Comparison of ENCODE assay signal across 12 mouse cellular contexts in genomic region chr6:39899231-39899630, GRCm38 (mm10). TPM values are rescaled to one million over a fixed set of nuclear protein-coding genes. Genes with fewer than 3 reads are reported as not detected.
DNase-seq lines count a peak whose midpoint lies in the region; ATAC-seq and TF ChIP-seq lines count a peak whose summit lies in the region.
"Had no signal": no experiment of that assay in that cellular context is flagged by ENCODE, and none has a peak within 500 bp of the region (broad histone marks: within the 10 kb centered on the region; RNA-seq: fewer than 3 reads in every experiment).

No protein-coding gene starts in this region.

- no peak overlapping the region for H3K9ac ChIP-seq in limb, embryonic 14.5 days (ENCODE audit: low read depth, low read length, severe bottlenecking)
- no peak overlapping the region for H3K9ac ChIP-seq in forebrain, embryonic 13.5 days
- H3K9ac ChIP-seq in forebrain, embryonic 11.5 days (ENCODE audit: low read length) = no peak overlapping the region
- H3K9ac ChIP-seq: hindbrain, embryonic 15.5 days had no signal

- ATAC-seq in G1E (ENCODE audit: extremely low read depth, insufficient number of reproducible peaks, low FRiP score, poor library complexity, severe bottlenecking) = no peak
- no peak for ATAC-seq in limb, embryonic 14.5 days (ENCODE audit: low FRiP score, low read depth)
- ATAC-seq in forebrain, embryonic 13.5 days = no peak
- ATAC-seq in forebrain, embryonic 11.5 days (replicated peaks; ENCODE audit: low FRiP score) = no peak

- peak; percentile 28 for DNase-seq in kidney, adult 2 months
- DNase-seq in kidney, adult 11 months = no peak
- DNase-seq in G1E (ENCODE audit: low spot score) = peak; percentile 6
- DNase-seq in c-Kit-positive CD71-positive TER-119-negative erythroid progenitor cells, embryonic 14.5 days (ENCODE audit: low read depth) = peak; percentile 4
- peak; percentile 68 for DNase-seq in limb, embryonic 14.5 days (ENCODE audit: low spot score)
- DNase-seq in thymus, postnatal 25 days = no peak
- DNase-seq in forebrain, embryonic 11.5 days (ENCODE audit: low spot score) = no peak
- DNase-seq: cerebellum, postnatal 25 days; spleen, adult 18-20 months had no signal

- H3K4me1 ChIP-seq in kidney, adult 2 months (ENCODE audit: control insufficient read depth, insufficient read depth, low read length) = no peaks in the 10 kb centered on the region
- H3K4me1 ChIP-seq in G1E (ENCODE audit: insufficient read depth, low read depth, low read length) = no peaks in the 10 kb centered on the region
- H3K4me1 ChIP-seq in limb, embryonic 14.5 days (ENCODE audit: control insufficient read depth, insufficient read depth, low read length) = no peaks in the 10 kb centered on the region
- peaks cover 36% of the 10 kb centered on the region for H3K4me1 ChIP-seq in forebrain, embryonic 13.5 days
- no peaks in the 10 kb centered on the region for H3K4me1 ChIP-seq in forebrain, embryonic 11.5 days (replicated peaks; ENCODE audit: control insufficient read depth, insufficient read depth, low read length)

- no peaks in the 10 kb centered on the region for H3K36me3 ChIP-seq in kidney, adult 2 months (ENCODE audit: control insufficient read depth, insufficient read depth, low read length)
- no peaks in the 10 kb centered on the region for H3K36me3 ChIP-seq in G1E (replicated peaks)
- no peaks in the 10 kb centered on the region for H3K36me3 ChIP-seq in limb, embryonic 14.5 days (ENCODE audit: control insufficient read depth, insufficient read depth, low read length)
- H3K36me3 ChIP-seq in forebrain, embryonic 13.5 days (ENCODE audit: poor library complexity, severe bottlenecking) = no peaks in the 10 kb centered on the region
- H3K36me3 ChIP-seq in forebrain, embryonic 11.5 days (ENCODE audit: control insufficient read depth, insufficient read depth, low read length) = no peaks in the 10 kb centered on the region
- H3K36me3 ChIP-seq: hindbrain, embryonic 15.5 days had no signal

- TF ChIP-seq CTCF in kidney, adult 2 months (conservative IDR thresholded peaks at IDR 0.05; ENCODE audit: insufficient read depth, insufficient read length, low read depth, low read length) = no peak
- no peak for TF ChIP-seq CTCF in G1E (IDR thresholded peaks at IDR 0.05; ENCODE audit: low read depth, low read length)

- H3K4me3 ChIP-seq in kidney, adult 2 months (ENCODE audit: insufficient read depth, low read depth, low read length) = no peak overlapping the region
- no peak overlapping the region for H3K4me3 ChIP-seq in G1E (ENCODE audit: low read depth, low read length)
- no peak overlapping the region for H3K4me3 ChIP-seq in limb, embryonic 14.5 days (replicated peaks; ENCODE audit: low read length)
- no peak overlapping the region for H3K4me3 ChIP-seq in forebrain, embryonic 13.5 days
- no peak overlapping the region for H3K4me3 ChIP-seq in forebrain, embryonic 11.5 days (ENCODE audit: low read depth, low read length)
- H3K4me3 ChIP-seq: hindbrain, embryonic 15.5 days had no signal

- no peak overlapping the region for H3K27ac ChIP-seq in kidney, adult 2 months (ENCODE audit: insufficient read depth, low read depth, low read length)
- H3K27ac ChIP-seq in limb, embryonic 14.5 days (replicated peaks; ENCODE audit: low read depth, low read length) = no peak overlapping the region
- no peak overlapping the region for H3K27ac ChIP-seq in forebrain, embryonic 13.5 days
- no peak overlapping the region for H3K27ac ChIP-seq in forebrain, embryonic 11.5 days (ENCODE audit: low read depth, low read length)
- H3K27ac ChIP-seq: hindbrain, embryonic 15.5 days had no signal

- no peak overlapping the region for H3K4me2 ChIP-seq in limb, embryonic 14.5 days (replicated peaks; ENCODE audit: low read depth, low read length, severe bottlenecking)
- no peak overlapping the region for H3K4me2 ChIP-seq in forebrain, embryonic 13.5 days
- no peak overlapping the region for H3K4me2 ChIP-seq in forebrain, embryonic 11.5 days (ENCODE audit: low read depth, low read length, severe bottlenecking)
- H3K4me2 ChIP-seq: hindbrain, embryonic 15.5 days; liver, embryonic 11.5 days had no signal

- H3K27me3 ChIP-seq in kidney, adult 2 months (replicated peaks; ENCODE audit: control insufficient read depth, insufficient read depth, low read length) = no peaks in the 10 kb centered on the region
- no peaks in the 10 kb centered on the region for H3K27me3 ChIP-seq in G1E (ENCODE audit: insufficient read depth, low read length)
- no peaks in the 10 kb centered on the region for H3K27me3 ChIP-seq in limb, embryonic 14.5 days (ENCODE audit: control insufficient read depth, insufficient read depth, low read length)
- H3K27me3 ChIP-seq in forebrain, embryonic 13.5 days = no peaks in the 10 kb centered on the region
- H3K27me3 ChIP-seq in forebrain, embryonic 11.5 days (ENCODE audit: control insufficient read depth, insufficient read depth, low read length) = no peaks in the 10 kb centered on the region
- H3K27me3 ChIP-seq: hindbrain, embryonic 15.5 days had no signal

- WGBS in kidney, adult 2 months = 32% methylated on average over 4 of the region's 4 CpGs
- 49% methylated on average over 4 of the region's 4 CpGs for WGBS in limb, embryonic 14.5 days
- WGBS in forebrain, embryonic 13.5 days = 60% methylated on average over 4 of the region's 4 CpGs
- WGBS in forebrain, embryonic 11.5 days = 55% methylated on average over 4 of the region's 4 CpGs

- no peaks in the 10 kb centered on the region for H3K9me3 ChIP-seq in G1E (replicated peaks)
- H3K9me3 ChIP-seq in limb, embryonic 14.5 days (ENCODE audit: control insufficient read depth, low read length) = no peaks in the 10 kb centered on the region
- no peaks in the 10 kb centered on the region for H3K9me3 ChIP-seq in forebrain, embryonic 13.5 days (replicated peaks)
- H3K9me3 ChIP-seq in forebrain, embryonic 11.5 days (ENCODE audit: control insufficient read depth, low read length) = no peaks in the 10 kb centered on the region
- H3K9me3 ChIP-seq: hindbrain, embryonic 15.5 days had no signal

- TF ChIP-seq POLR2A in kidney, adult 2 months (IDR thresholded peaks at IDR 0.05; ENCODE audit: low read depth, low read length) = no peak
- no peak for TF ChIP-seq POLR2A in limb, embryonic 14.5 days (IDR thresholded peaks at IDR 0.05; ENCODE audit: borderline replicate concordance, extremely low read depth, insufficient read depth, insufficient read length)

RNA-seq across cellular contexts. Expression of gene Tmem178b, which starts 26.2 kb away (rescaled TPM):
- 1.3 and 1.7 TPM in 2 replicates for polyA plus RNA-seq in kidney, adult 2 months (2012; rRNA removed)
- total RNA-seq in G1E (2014; fragmentation: Nextera tagmentation) (not detected in 2 replicates), G1E (2017) (0.12 and 0.16 TPM in 2 replicates)
- polyA plus RNA-seq in G1E (2012) = not detected in 2 replicates
- polyA plus RNA-seq in limb, embryonic 14.5 days (2012; rRNA removed) = 2.3 and 2.4 TPM in 2 replicates
- 1.2 TPM in 2 replicates for polyA plus RNA-seq in limb, embryonic 14.5 days (2014; fragmentation: Nextera tagmentation; extraction: Ambion mirVana)
- polyA plus RNA-seq in forebrain, embryonic 13.5 days (2015; fragmentation: Nextera tagmentation; extraction: Ambion mirVana) = 16.4 and 21.1 TPM in 2 replicates
- 7.2 and 7.4 TPM in 2 replicates for polyA plus RNA-seq in forebrain, embryonic 11.5 days (2014; fragmentation: Nextera tagmentation; extraction: Ambion mirVana)

Comparison
In these comparisons a context has a peak if more than half of its experiments do, and no peak if none do; other contexts are left out.
1. DNase-seq: peak in kidney, adult 2 months (single experiment), G1E (single experiment), c-Kit-positive CD71-positive TER-119-negative erythroid progenitor cells, embryonic 14.5 days (single experiment) and limb, embryonic 14.5 days (single experiment); none in kidney, adult 11 months (single experiment), thymus, postnatal 25 days (single experiment) and forebrain, embryonic 11.5 days (single experiment).